ENCODE assay signal across 16 mouse cellular contexts in the genomic region with DNA sequence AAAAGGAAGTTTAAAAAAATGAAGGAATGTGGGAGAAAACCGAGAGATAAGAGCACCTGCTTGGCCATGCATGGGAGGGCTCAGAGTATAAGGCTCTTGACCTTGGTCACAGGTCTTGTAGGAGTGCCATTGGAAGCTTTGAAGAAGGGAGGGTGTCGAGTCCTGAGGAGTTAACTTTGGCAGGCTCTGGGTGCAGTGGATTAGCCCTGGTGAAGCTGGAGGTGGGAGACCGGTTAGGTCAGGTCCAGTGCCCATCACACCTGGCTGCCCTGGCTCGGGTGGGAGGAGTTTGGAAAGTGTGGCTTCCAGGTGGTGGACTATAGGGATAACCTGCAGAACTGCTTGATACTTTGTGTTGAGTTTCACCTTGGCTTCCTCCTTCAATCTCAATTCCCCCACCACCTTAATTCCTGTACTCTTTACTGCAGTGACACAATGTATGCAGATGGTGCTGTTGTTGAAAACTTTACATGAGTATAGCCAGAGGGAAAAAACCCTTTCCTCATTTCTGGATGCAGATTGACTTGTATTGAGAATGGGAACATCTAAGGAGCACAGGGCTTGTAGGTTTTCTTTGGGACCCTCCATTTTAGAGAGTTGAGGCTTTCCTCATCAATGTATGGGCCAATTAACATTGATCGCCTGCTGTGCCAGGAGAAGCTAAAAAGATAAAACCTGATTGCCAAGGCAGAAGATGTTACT. TPM values are rescaled to one million over a fixed set of nuclear protein-coding genes. Genes with fewer than 3 reads are reported as not detected.
DNase-seq lines count a peak whose midpoint lies in the region; ATAC-seq and TF ChIP-seq lines count a peak whose summit lies in the region.
"Had no signal": no experiment of that assay in that cellular context is flagged by ENCODE, and none has a peak within 500 bp of the region (broad histone marks: within the 10 kb centered on the region; RNA-seq: fewer than 3 reads in every experiment).

No protein-coding gene starts in this region.

- no peaks in the 10 kb centered on the region for H3K9me3 ChIP-seq in kidney, embryonic 16.5 days (ENCODE audit: low read length)
- no peaks in the 10 kb centered on the region for H3K9me3 ChIP-seq in heart, embryonic 12.5 days (replicated peaks)
- H3K9me3 ChIP-seq: heart, embryonic 15.5 days; hindbrain, embryonic 15.5 days; midbrain, embryonic 10.5 days had no signal

- H3K4me1 ChIP-seq in lung, adult 2 months (ENCODE audit: control insufficient read depth, insufficient read depth, low read length), result peaks cover 5% of the 10 kb centered on the region
- H3K4me1 ChIP-seq in kidney, embryonic 16.5 days (ENCODE audit: insufficient read depth, low read length), result peaks cover 21% of the 10 kb centered on the region
- H3K4me1 ChIP-seq in heart, embryonic 12.5 days (replicated peaks), result 0 out of 2 replicates have a peak, but pooled peaks cover 7% of the 10 kb centered on the region
- H3K4me1 ChIP-seq: heart, embryonic 15.5 days; hindbrain, embryonic 15.5 days; midbrain, embryonic 10.5 days had no signal

- WGBS in lung, adult 2 months, result 55% methylated on average over 5 of the region's 5 CpGs
- WGBS in kidney, embryonic 16.5 days, result 41% methylated on average over 5 of the region's 5 CpGs
- WGBS in heart, embryonic 12.5 days, result 56% methylated on average over 5 of the region's 5 CpGs

- no peaks in the 10 kb centered on the region for H3K36me3 ChIP-seq in kidney, embryonic 16.5 days (ENCODE audit: insufficient read depth, low read length)
- H3K36me3 ChIP-seq in heart, embryonic 12.5 days, result no peaks in the 10 kb centered on the region
- H3K36me3 ChIP-seq: heart, embryonic 15.5 days; hindbrain, embryonic 15.5 days; midbrain, embryonic 10.5 days had no signal

- H3K27ac ChIP-seq in kidney, embryonic 16.5 days (ENCODE audit: low read length), result peak overlapping the region; percentile 85
- H3K27ac ChIP-seq in heart, embryonic 12.5 days (ENCODE audit: poor library complexity, severe bottlenecking), result no peak overlapping the region
- H3K27ac ChIP-seq: heart, embryonic 15.5 days; hindbrain, embryonic 15.5 days; midbrain, embryonic 10.5 days had no signal

- H3K4me3 ChIP-seq in lung, adult 2 months (replicated peaks; ENCODE audit: extremely low read depth, low read depth, low read length), result no peak overlapping the region
- no peak overlapping the region for H3K4me3 ChIP-seq in kidney, embryonic 16.5 days (ENCODE audit: low read length)
- H3K4me3 ChIP-seq in heart, embryonic 12.5 days, result no peak overlapping the region
- H3K4me3 ChIP-seq: heart, embryonic 15.5 days; hindbrain, embryonic 15.5 days; midbrain, embryonic 10.5 days had no signal

- no peak overlapping the region for H3K4me2 ChIP-seq in kidney, embryonic 16.5 days (replicated peaks; ENCODE audit: low read depth, low read length)
- H3K4me2 ChIP-seq in heart, embryonic 12.5 days, result no peak overlapping the region
- H3K4me2 ChIP-seq: heart, embryonic 15.5 days; hindbrain, embryonic 15.5 days had no signal

- TF ChIP-seq POLR2A in lung, adult 2 months (IDR thresholded peaks at IDR 0.05; ENCODE audit: borderline replicate concordance, extremely low read depth, low read depth, low read length), result no peak

- ATAC-seq in kidney, embryonic 16.5 days (ENCODE audit: low FRiP score, low TSS enrichment), result peak; percentile 75
- ATAC-seq in heart, embryonic 12.5 days (ENCODE audit: insufficient number of reproducible peaks, low FRiP score), result no peak

- H3K9ac ChIP-seq in kidney, embryonic 16.5 days (replicated peaks; ENCODE audit: low read length), result no peak overlapping the region
- H3K9ac ChIP-seq in heart, embryonic 12.5 days, result no peak overlapping the region
- H3K9ac ChIP-seq: heart, embryonic 15.5 days; hindbrain, embryonic 15.5 days had no signal

- TF ChIP-seq CTCF in lung, adult 2 months (IDR thresholded peaks at IDR 0.05; ENCODE audit: insufficient read depth, low read length), result no peak

- DNase-seq in lung, adult 18-20 months, result peak; percentile 77 to 86
- DNase-seq in lung, adult 2 months, result no peak
- peak; percentile 84 for DNase-seq in R1 (ENCODE audit: low read depth, low spot score)
- DNase-seq in lung, postnatal 36 days, result peak; percentile 76
- no peak for DNase-seq in right cerebral cortex, adult 2 months (ENCODE audit: low spot score in 2 of 2)
- no peak for DNase-seq in heart, adult 8-10 months (ENCODE audit: low spot score)
- DNase-seq: cerebellum, adult 8-10 months; gastrocnemius, postnatal 25 days; layer of hippocampus, adult 9-11 months; retina, postnatal 1 day; thymus, postnatal 36 days had no signal

- H3K27me3 ChIP-seq in kidney, embryonic 16.5 days (ENCODE audit: insufficient read depth, low read length), result no peaks in the 10 kb centered on the region
- no peaks in the 10 kb centered on the region for H3K27me3 ChIP-seq in heart, embryonic 12.5 days (replicated peaks)
- H3K27me3 ChIP-seq: heart, embryonic 15.5 days; hindbrain, embryonic 15.5 days had no signal

RNA-seq across cellular contexts. Expression of a gene that starts 43.4 kb away (rescaled TPM):
- 15.3 and 19.2 TPM in 2 replicates for polyA plus RNA-seq in lung, adult 2 months (2012; rRNA removed)
- polyA plus RNA-seq in kidney, embryonic 16.5 days (2015; fragmentation: Nextera tagmentation; extraction: Ambion mirVana), result 13.2 and 14.5 TPM in 2 replicates
- 11.4 and 13.4 TPM in 2 replicates for polyA plus RNA-seq in heart, embryonic 12.5 days (2016; fragmentation: Nextera tagmentation; extraction: Ambion mirVana)
- 10 to 100 TPM; 39.9 to 43.8 (median 42.7) TPM for total RNA-seq in heart, adult 8-10 months (2022)

Comparison
In these comparisons a context has a peak if more than half of its experiments do, and no peak if none do; other contexts are left out.
1. DNase-seq: peak in lung, adult 18-20 months (2 of 2), R1 (single experiment) and lung, postnatal 36 days (single experiment); none in lung, adult 2 months (single experiment), right cerebral cortex, adult 2 months (0 of 2) and heart, adult 8-10 months (single experiment).